Mouse (Mus musculus) limb, embryonic 10.5 days (tissue): ENCODE measurements around the gene Etfa. TPM values are rescaled to one million over a fixed set of nuclear protein-coding genes. Genes with fewer than 3 reads are reported as not detected.

Experiments
- DNase-seq: peaks from one replicate; pipeline ENCODE4 v3.0.0-alpha.2; 2017; ENCODE audit warnings: low spot score
- H3K27ac ChIP-seq: fragments of 300-500 bp; sonication (generic); 2 replicates; pipeline ENCODE4 v1.5.1; 2016; ENCODE audit warnings: mild to moderate bottlenecking
- H3K27me3 ChIP-seq: fragments of 300-500 bp; sonication (generic); 2 replicates; pipeline ENCODE4 v1.6.1; 2016; ENCODE audit warnings: low read depth, mild to moderate bottlenecking; ENCODE audit not compliant: poor library complexity, severe bottlenecking
- H3K36me3 ChIP-seq: fragments of 300-500 bp; sonication (generic); 2 replicates; pipeline ENCODE4 v1.6.1; 2016; ENCODE audit warnings: mild to moderate bottlenecking, moderate library complexity
- H3K4me1 ChIP-seq: fragments of 300-500 bp; sonication (generic); 2 replicates; pipeline ENCODE4 v1.6.1; 2016
- H3K4me3 ChIP-seq: fragments of 300-500 bp; sonication (generic); 2 replicates; pipeline ENCODE4 v1.5.1; 2016; ENCODE audit warnings: mild to moderate bottlenecking, moderate library complexity
- H3K9me3 ChIP-seq: fragments of 300-500 bp; sonication (generic); replicated peaks from 2 replicates; pipeline ENCODE4 v1.6.1; 2016; ENCODE audit warnings: mild to moderate bottlenecking
- WGBS: fragments of 180-500 bp; shearing (Covaris S2); methylation state at CpG from one replicate; pipeline ENCODE4 v1.1.7; 2016; 5-methylcytosine and 5-hydroxymethylcytosine counted together
- polyA plus RNA-seq: library from polyadenylated mRNA; unstranded; fragments of >200 nt; fragmentation: Nextera tagmentation; extraction: Ambion mirVana; gene quantifications from 2 replicates; pipeline ENCODE4 v1.2.1, GENCODE M21; 2016

Gene Etfa
- 147 and 170 TPM in 2 replicates for polyA plus RNA-seq

DNA sequence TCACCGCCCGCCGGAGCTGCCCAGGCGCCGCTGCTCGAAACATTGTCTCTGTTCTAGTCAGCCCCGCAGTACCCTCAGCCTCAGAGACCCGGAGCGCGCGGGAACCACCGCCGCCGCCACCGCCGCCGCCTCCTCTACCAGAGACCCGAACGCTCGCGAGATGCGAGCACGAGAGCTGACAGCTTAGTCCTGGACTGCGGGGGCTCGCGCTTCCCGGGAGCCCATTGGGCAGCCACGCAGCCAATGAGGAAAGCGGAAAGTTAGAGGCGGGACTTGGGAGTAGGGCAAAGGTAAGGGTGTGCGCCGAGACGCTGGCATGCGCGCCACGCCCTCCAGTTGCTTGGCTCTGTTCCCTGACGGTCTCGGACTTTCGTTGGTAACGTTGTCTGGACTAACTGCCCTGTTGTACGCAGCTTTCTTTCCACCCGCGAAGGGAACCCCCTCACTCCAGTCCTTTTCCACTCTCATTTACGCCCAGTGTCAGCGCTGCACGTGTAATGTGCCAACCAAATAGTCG lies at the start of gene Etfa:
TSS of gene Etfa (minus strand) at position 217 of the 517 bp plus-strand sequence.
- H3K27ac ChIP-seq = peak within 1 kb of the TSS; percentile 94
- DNase-seq = peak; percentile 93
- H3K4me1 ChIP-seq = peaks cover 14% of the 10 kb centered on the region
- H3K9me3 ChIP-seq = no peaks in the 10 kb centered on the region
- H3K27me3 ChIP-seq = peaks cover 22% of the 10 kb centered on the region
- WGBS = 1% methylated on average over 47 of the region's 47 CpGs
- H3K4me3 ChIP-seq = peak within 1 kb of the TSS; percentile 93
- H3K36me3 ChIP-seq = no peaks in the 10 kb centered on the region

DNA sequence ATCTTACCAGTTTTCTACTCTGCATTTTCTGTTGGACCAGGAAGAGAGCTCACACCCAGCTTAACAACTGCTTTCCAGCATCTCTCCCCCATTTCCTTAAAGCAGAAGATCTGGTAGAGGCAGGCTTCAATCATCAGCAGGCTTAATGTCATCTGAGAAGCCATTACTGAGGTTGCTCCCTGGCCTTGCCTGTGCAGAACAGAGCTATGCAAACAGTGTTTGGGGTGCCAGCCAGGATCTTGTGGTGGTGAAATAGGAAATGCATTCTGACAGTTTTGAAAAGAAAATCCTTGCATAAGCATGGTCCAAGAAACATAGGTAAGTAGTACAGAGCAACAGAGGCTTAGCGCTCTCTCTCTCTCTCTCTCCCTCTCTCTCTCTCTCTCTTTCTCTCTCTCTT lies 48.9 kb upstream of the Etfa start:
- Histone ChIP-seq H3K27me3 (no peaks in the 10 kb centered on the region), H3K27ac (no peak overlapping the region), H3K36me3 (no peaks in the 10 kb centered on the region), H3K4me1 (peaks cover 24% of the 10 kb centered on the region), H3K4me3 (no peak overlapping the region), H3K9me3 (no peaks in the 10 kb centered on the region)
- no peak for DNase-seq
- 88% methylated on average over 1 of the region's 1 CpGs for WGBS

DNA sequence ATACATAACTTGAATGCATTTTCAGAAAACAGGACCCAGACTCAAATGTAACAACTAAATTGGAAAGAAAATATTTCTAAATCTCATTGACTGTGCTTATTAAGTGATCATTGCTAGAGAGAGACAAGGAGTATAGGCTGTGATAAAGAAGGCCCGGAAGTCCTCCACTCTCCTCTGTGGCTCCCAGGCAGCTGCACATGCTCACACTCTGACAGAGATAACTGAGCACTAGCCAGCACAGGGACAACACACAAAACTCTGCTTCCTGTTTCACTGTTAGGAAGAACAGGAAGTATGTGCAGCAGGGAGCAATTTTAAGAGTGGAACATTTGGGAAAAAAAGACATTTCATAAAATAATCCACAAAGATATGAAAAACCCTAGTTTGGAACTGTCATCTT lies 42.9 kb upstream of the Etfa start:
- WGBS = 56% methylated on average over 1 of the region's 1 CpGs
- no peaks in the 10 kb centered on the region for H3K9me3 ChIP-seq
- no peak overlapping the region for H3K4me3 ChIP-seq
- DNase-seq = no peak
- H3K36me3 ChIP-seq = no peaks in the 10 kb centered on the region
- no peak overlapping the region for H3K27ac ChIP-seq
- peaks cover 18% of the 10 kb centered on the region for H3K27me3 ChIP-seq
- peaks cover 27% of the 10 kb centered on the region for H3K4me1 ChIP-seq

DNA sequence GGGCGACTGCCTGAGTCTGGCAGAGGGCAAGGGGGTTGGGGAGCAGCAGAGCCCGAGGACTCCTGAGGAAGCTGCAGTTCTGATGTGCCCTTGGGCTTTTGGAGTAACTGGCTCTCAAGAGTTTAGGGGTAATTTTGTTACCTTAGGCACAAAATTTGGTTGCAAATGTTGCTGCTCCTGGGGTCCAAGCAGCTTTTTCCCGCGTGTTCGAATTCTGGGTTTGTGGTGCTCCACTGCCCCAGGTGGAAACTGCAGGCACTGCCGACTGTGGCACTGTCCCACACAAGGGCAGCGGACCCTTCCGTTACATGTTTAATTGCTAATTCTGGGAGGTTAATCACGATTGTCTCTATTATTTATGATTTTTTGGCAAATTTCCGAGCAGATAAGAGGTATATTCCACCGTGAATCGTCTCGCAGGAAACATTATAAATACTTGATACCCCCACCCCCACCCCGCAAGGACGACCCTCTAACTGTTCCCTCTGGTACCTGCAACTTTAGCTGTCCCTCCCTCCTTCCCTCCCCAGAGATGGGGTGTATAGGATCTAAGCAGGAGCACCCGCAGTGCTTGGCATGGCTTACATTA lies 37.4 kb upstream of the Etfa start:
- Histone ChIP-seq H3K4me1 (peaks cover 34% of the 10 kb centered on the region), H3K27me3 (peaks cover 74% of the 10 kb centered on the region), H3K9me3 (no peaks in the 10 kb centered on the region), H3K36me3 (no peaks in the 10 kb centered on the region), H3K27ac (no peak overlapping the region), H3K4me3 (no peak overlapping the region)
- DNase-seq = peak; percentile 37
- WGBS = 7% methylated on average over 16 of the region's 16 CpGs

DNA sequence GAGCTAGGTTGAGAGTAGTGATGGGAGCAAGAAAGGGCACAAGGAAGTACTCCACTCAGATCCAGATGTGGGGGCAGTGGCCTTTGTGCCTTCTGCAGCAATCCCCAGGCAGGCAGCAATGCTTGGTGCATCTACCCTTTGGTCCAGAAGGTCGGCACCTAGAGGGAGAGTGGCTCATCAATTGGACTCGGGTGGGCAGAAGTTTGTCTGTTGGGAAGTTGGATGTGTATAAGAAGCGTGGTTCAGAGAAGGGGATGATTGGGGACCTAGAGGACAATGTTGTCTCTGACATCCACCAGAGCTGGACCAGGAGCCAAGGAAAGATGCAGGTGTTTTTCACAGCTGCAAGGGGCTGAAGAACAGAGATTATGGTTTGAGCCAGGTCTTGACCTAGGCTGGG lies 36.8 kb upstream of the Etfa start:
- peaks cover 79% of the 10 kb centered on the region for H3K27me3 ChIP-seq
- WGBS = 17% methylated on average over 3 of the region's 3 CpGs
- peak; percentile 38 for DNase-seq

DNA sequence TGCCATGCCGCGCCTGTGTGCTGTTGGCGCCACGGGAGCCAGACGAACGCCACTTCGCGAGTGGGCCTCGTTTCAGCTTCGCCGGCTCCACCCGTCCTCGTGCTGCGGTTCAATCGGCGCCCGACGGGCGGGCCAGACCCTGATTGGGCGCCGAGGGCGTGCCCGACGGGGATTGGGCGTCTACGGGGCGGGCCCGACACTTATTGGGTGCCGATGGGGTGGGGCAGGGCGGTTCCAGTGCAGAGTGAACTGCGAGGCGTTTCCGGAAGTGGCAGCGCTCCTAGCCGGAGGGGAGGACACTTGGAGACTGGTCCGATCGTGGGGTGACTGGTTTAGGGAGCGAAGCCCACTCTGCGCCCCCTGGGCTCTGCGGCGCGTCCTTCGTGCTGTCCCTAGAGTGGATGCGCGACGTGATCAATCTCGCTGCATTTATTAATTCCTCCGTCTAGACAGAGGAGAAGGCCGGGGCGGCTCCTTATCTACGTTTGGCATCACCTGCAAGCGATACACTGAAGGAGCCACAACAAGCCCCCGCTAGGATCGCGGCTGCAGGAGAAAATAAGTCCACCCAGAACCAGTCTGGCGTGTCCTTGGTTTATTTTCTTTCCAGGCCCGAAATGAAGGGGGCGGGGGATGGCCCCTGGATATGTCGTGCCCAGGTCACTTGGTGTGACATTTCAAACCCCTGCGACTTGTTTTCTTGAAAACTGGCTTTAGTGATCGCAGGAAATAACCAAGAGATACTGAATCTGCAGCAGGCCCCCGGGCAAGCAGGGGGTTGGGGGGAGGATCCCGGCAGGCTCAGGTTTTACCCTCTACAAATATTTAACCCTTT lies 34.4 kb upstream of the Etfa start:
- Histone ChIP-seq H3K27ac (no peak overlapping the region), H3K36me3 (no peaks in the 10 kb centered on the region), H3K27me3 (peaks cover 100% of the 10 kb centered on the region), H3K4me3 (peak overlapping the region; percentile 37), H3K9me3 (no peaks in the 10 kb centered on the region), H3K4me1 (peaks cover 58% of the 10 kb centered on the region)
- 2% methylated on average over 63 of the region's 63 CpGs for WGBS
- peak; percentile 70 for DNase-seq

More for the DNA sequence above, 36.8 kb upstream of the Etfa start:
- H3K27ac ChIP-seq = no peak overlapping the region
- H3K9me3 ChIP-seq = no peaks in the 10 kb centered on the region
- no peaks in the 10 kb centered on the region for H3K36me3 ChIP-seq
- peaks cover 39% of the 10 kb centered on the region for H3K4me1 ChIP-seq
- no peak overlapping the region for H3K4me3 ChIP-seq

DNA sequence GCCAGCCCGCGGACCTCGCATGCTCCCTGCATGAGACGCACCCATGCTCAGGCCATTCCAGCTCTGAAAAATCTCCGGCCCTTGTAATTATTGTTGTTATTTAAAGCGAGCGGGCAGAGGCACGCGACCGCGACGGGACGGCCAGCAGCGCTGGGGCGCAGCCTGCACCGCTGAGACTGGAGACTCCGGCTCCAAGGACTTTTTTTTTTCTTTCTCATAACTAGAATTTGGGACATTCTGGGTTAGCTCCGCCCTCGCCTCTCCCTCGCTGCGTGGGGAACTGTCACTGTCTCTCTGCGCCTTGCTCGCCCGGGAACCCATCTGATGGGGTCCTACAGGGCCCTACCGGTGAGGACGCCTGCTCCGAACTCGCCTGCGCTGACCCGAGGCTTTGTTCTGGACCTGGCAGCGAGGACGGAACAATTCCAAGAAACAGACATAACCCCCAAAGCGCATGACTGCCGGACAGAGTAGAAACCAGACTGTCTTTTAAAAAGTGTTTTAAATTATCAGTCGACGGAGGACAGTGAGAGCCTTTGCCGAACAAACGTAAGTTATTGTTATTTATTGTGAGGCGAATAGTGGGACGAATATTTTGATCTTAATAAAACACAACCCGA lies 33.6 kb upstream of the Etfa start:
- Histone ChIP-seq H3K27ac (no peak overlapping the region), H3K9me3 (no peaks in the 10 kb centered on the region), H3K4me1 (peaks cover 65% of the 10 kb centered on the region), H3K27me3 (peaks cover 100% of the 10 kb centered on the region), H3K36me3 (no peaks in the 10 kb centered on the region), H3K4me3 (peak overlapping the region; percentile 37)
- DNase-seq = peak; percentile 74
- WGBS = 5% methylated on average over 41 of the region's 41 CpGs

DNA sequence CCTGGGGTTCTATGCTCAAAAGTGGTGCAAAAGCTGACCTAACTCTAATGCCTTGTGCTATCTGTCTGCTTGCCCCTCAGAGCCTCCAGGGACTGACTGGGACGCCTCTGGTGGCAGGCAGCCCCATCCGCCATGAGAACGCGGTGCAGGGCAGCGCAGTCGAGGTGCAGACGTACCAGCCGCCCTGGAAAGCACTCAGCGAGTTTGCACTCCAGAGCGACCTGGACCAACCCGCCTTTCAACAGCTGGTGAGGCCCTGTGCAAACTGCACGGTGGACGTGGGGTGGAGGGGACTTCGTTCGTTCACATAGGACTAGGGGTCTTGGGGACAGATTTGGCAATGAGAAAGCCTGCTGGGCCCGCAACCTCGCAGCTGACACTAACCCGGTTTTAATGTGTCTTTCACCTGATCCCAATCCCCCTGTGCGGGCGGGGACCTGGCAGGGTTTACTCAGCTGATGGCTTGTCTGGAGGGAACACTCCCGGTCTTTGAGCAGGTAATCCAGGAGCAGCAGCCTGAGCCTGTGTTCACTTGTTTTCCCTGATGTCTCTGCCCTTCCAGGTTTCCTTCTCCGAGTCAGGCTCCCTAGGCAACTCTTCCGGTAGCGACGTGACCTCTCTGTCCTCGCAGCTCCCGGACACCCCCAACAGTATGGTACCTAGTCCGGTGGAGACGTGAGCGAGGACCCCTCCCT lies 33.0 kb upstream of the Etfa start:
- Histone ChIP-seq H3K4me3 (peak overlapping the region; percentile 31), H3K36me3 (no peaks in the 10 kb centered on the region), H3K4me1 (peaks cover 71% of the 10 kb centered on the region), H3K9me3 (no peaks in the 10 kb centered on the region), H3K27me3 (peaks cover 100% of the 10 kb centered on the region), H3K27ac (no peak overlapping the region)
- peak; percentile 74 for DNase-seq
- WGBS = 2% methylated on average over 30 of the region's 30 CpGs

DNA sequence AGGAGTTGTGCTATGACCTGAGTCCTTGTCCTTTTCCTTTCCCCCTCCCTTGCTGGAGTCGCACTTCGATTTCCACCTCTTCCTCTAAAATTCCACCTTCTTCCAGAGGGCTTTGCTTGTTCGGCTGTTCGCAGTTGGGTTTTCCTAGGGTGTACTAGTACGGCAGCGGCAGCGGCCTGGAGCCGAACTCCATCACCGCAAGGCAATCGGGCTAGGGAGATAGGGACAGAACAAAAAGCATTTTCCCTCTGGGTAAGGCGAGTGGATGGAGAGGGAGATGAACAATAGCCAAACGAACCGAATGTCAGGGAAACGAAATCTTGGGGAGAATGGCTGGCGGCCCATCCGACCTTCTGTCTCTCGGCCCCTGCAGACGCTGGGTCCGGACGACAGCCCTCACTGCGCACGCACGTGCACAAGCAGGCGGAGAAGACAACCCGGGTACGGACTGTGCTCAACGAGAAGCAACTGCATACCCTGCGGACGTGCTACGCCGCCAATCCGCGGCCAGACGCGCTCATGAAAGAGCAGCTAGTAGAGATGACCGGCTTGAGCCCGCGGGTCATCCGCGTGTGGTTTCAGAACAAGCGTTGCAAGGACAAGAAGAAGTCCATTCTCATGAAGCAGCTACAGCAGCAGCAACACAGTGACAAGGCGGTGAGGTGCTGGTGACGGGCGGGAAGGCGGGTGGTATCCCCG lies 31.8 kb upstream of the Etfa start:
- under 1% methylated on average over 46 of the region's 46 CpGs for WGBS
- H3K27ac ChIP-seq = no peak overlapping the region
- DNase-seq = peak; percentile 84
- H3K4me3 ChIP-seq = peak overlapping the region; percentile 38
- no peaks in the 10 kb centered on the region for H3K9me3 ChIP-seq
- no peaks in the 10 kb centered on the region for H3K36me3 ChIP-seq
- H3K4me1 ChIP-seq = peaks cover 74% of the 10 kb centered on the region
- peaks cover 100% of the 10 kb centered on the region for H3K27me3 ChIP-seq

DNA sequence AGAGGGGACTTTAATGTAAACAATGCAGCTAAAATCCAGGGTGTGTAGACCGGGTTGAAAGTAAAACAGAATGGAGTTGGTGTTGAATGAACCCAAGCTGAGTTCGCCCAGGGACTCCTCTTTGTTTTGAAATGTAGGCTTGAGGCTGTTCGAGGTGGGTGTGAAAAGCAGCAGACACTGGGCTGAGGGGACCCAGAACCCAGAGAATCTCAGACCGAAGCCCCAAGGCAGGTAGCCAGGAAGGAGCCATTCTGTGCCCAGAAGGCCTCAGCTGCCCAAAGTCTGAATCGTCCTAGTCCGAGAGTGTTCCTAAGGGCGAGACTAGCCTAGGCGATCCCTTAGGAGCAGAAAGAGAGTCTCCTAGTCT lies 31.3 kb upstream of the Etfa start:
- 3% methylated on average over 8 of the region's 8 CpGs for WGBS
- Histone ChIP-seq H3K27me3 (peaks cover 100% of the 10 kb centered on the region), H3K4me1 (peaks cover 77% of the 10 kb centered on the region), H3K36me3 (no peaks in the 10 kb centered on the region), H3K27ac (no peak overlapping the region), H3K4me3 (peak overlapping the region; percentile 38), H3K9me3 (no peaks in the 10 kb centered on the region)
- no peak for DNase-seq

DNA sequence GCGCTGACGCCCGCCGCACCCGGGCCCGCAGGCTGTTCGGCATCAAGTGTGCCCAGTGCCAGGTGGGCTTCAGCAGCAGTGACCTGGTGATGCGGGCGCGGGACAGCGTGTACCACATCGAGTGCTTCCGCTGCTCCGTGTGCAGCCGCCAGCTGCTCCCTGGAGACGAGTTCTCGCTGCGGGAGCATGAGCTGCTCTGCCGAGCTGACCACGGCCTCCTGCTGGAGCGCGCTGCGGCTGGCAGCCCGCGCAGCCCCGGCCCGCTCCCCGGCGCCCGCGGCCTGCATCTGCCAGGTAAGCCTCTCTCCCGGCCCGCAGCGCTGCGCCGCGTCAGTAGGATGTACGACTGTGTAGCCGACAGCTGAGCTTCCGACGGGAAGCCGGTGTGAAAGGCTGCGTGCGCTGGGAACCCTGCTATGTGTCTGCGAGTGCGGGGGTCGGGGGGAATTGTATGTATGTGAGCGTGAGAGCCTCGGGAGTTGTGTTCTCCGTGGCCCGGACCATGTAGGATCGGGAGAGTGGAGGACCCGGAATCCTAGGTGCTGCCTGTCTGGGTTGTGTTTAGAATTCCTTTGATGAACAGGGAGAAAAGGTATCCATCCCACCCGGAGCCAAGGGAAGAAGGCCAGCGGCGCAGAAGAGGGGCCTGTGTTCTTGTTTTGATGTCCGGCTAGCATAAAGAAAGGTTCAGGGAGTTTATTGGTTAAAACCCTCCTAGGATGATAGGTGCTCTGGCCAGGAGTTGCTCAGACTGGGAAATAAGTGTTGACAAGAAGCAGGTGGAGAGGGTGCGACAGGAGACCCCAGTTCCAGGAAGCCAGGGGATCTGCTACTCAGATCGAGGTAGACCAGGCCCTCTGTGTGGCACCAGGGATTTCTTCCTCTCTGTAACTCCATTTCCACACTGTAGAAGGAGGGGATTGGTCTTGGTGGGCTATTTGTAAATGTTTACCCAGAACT lies 30.6 kb upstream of the Etfa start:
- Histone ChIP-seq H3K27ac (peak overlapping the region; percentile 67), H3K4me3 (peak overlapping the region; percentile 57), H3K36me3 (no peaks in the 10 kb centered on the region), H3K27me3 (peaks cover 100% of the 10 kb centered on the region), H3K9me3 (no peaks in the 10 kb centered on the region), H3K4me1 (peaks cover 81% of the 10 kb centered on the region)
- 2% methylated on average over 59 of the region's 59 CpGs for WGBS
- DNase-seq = peak; percentile 71
